Mouse (Mus musculus): ENCODE data around the gene Sirt3. TPM values are rescaled to one million over a fixed set of nuclear protein-coding genes. Genes with fewer than 3 reads are reported as not detected.
"Not testable (repeated sequence)": the region's sequence is repeated elsewhere in the genome, so short reads cannot be mapped to it uniquely, and the experiment has no call there.

Sirt3 gene
- polyA plus RNA-seq, 2 experiments = 14.0 to 14.7 TPM

DNA sequence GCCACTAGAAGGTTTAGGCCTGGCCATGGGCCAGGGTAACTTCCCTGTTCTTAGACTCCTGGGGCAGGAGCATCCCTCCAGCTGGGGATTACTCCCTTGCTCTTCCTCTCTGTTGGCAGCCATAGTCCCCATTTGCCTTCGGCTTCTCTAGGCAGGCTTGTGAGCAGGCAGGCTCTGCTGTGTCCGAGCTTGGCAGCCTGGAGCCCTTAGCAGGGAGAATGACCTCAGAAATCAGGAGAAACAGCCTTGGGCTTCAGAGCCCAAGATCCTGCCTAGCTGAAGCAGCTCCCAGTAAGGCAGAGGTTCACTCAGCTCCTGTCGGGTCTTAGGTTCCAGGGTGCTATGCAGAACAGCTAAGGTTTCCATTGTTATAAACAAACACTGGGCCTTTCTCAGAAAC is 17.0 kb upstream of the Sirt3 start:
- ATAC-seq (ENCODE audit: insufficient read depth) (no peak), DNase-seq (ENCODE audit: low read depth in 3 of 3, low spot score in 3 of 3) (no peak)
- H3K4me2 ChIP-seq (ENCODE audit: low read depth) = no peak overlapping the region
- no peaks in the 10 kb centered on the region for H3K4me1 ChIP-seq (replicated peaks; ENCODE audit: control insufficient read depth in 2 of 2, insufficient read depth in 2 of 2, low read length in 1 of 2)
- no peaks in the 10 kb centered on the region for H3K27me3 ChIP-seq (ENCODE audit: control insufficient read depth, insufficient read depth, low read length)
- TF ChIP-seq EP300 (IDR thresholded peaks at IDR 0.05; ENCODE audit: low read depth) = no peak
- H3K4me3 ChIP-seq (ENCODE audit: insufficient read depth in 1 of 2, low read depth in 2 of 2, low read length in 2 of 2) = no peak overlapping the region
- no peak overlapping the region for H3K27ac ChIP-seq
- H3K9me3 ChIP-seq (ENCODE audit: control insufficient read depth, low read length) = no peaks in the 10 kb centered on the region
- no peak overlapping the region for H3K9ac ChIP-seq (replicated peaks)
- peaks cover 9% of the 10 kb centered on the region for H3K36me3 ChIP-seq (replicated peaks; ENCODE audit: control insufficient read depth, insufficient read depth, low read depth)
- WGBS (ENCODE audit: insufficient replicate concordance) = 69% methylated on average over 3 of the region's 3 CpGs

DNA sequence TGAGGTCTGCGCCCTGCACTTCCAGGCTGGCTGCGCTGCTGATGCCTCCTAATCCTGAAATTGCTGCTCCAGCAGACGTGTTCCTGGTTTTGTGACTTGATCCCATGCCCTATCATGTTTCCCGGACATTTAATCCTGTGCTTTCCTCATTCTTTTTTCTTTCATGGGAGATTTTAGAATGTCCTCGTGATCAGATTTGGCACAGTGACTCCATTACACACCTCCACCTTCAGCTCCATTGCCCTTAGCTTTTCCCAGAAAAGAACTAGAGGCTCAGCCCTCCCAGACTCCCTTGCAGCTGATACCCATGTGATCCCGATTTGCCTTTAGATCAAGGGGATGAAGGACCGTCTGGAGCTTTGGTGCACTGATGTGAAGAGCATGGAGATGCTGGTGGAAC is 15.8 kb upstream of the Sirt3 start:
- DNase-seq (ENCODE audit: low read depth in 3 of 3, low spot score in 3 of 3) (no peak), ATAC-seq (ENCODE audit: insufficient read depth) (no peak)
- WGBS (ENCODE audit: insufficient replicate concordance) = 77% methylated on average over 7 of the region's 7 CpGs
- Histone ChIP-seq H3K27ac (no peak overlapping the region), H3K9ac (replicated peaks) (no peak overlapping the region), H3K4me3 (ENCODE audit: insufficient read depth in 1 of 2, low read depth in 2 of 2, low read length in 2 of 2) (no peak overlapping the region), H3K4me1 (replicated peaks; ENCODE audit: control insufficient read depth in 2 of 2, insufficient read depth in 2 of 2, low read length in 1 of 2) (no peaks in the 10 kb centered on the region), H3K36me3 (replicated peaks; ENCODE audit: control insufficient read depth, insufficient read depth, low read depth) (peaks cover 11% of the 10 kb centered on the region), H3K9me3 (ENCODE audit: control insufficient read depth, low read length) (no peaks in the 10 kb centered on the region), H3K4me2 (ENCODE audit: low read depth) (no peak overlapping the region), H3K27me3 (ENCODE audit: control insufficient read depth, insufficient read depth, low read length) (no peaks in the 10 kb centered on the region)
- TF ChIP-seq EP300 (IDR thresholded peaks at IDR 0.05; ENCODE audit: low read depth) = no peak
- no peak for TF ChIP-seq CTCF (IDR thresholded peaks at IDR 0.05; ENCODE audit: low read depth)

- Histone ChIP-seq H3K9ac (replicated peaks) (no peak overlapping the region), H3K4me2 (ENCODE audit: low read depth) (no peak overlapping the region), H3K9me3 (ENCODE audit: control insufficient read depth, low read length) (no peaks in the 10 kb centered on the region), H3K4me1 (replicated peaks; ENCODE audit: control insufficient read depth in 2 of 2, insufficient read depth in 2 of 2, low read length in 1 of 2) (no peaks in the 10 kb centered on the region), H3K27me3 (ENCODE audit: control insufficient read depth, insufficient read depth, low read length) (no peaks in the 10 kb centered on the region), H3K36me3 (replicated peaks; ENCODE audit: control insufficient read depth, insufficient read depth, low read depth) (peaks cover 27% of the 10 kb centered on the region), H3K27ac (no peak overlapping the region), H3K4me3 (ENCODE audit: insufficient read depth in 1 of 2, low read depth in 2 of 2, low read length in 2 of 2) (no peak overlapping the region)
- ATAC-seq (ENCODE audit: insufficient read depth) (no peak), DNase-seq (ENCODE audit: low read depth in 3 of 3, low spot score in 3 of 3) (no peak)
- TF ChIP-seq EP300 (IDR thresholded peaks at IDR 0.05; ENCODE audit: low read depth) (no peak), CTCF (IDR thresholded peaks at IDR 0.05; ENCODE audit: low read depth) (no peak)
- WGBS (ENCODE audit: insufficient replicate concordance) = 84% methylated on average over 3 of the region's 3 CpGs
Observed at GRCm38 (mm10) chr7:140894611-140895010, 12.5 kb upstream of the Sirt3 start.

DNA sequence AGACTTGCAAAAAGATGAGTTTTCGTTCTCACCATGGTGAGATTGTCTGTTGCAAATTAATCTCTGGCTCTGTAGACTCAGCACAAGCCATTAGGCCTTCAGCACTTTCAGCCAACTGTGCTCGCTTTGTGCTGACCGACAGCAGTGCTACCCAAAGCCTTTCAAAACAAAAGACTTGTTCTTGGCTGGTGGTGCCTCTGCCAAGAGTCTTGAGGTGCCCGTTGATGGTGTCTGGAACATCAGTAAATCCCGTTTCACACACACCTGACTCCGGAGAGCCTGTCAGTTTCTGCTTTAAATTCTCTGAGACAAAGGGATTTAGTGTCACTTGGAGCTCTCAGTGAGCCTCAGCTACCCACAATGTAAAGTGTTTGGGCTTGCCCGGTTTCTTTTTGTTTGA is 11.9 kb upstream of the Sirt3 start:
- DNase-seq (ENCODE audit: low read depth in 3 of 3, low spot score in 3 of 3) = no peak
- H3K27me3 ChIP-seq (ENCODE audit: control insufficient read depth, insufficient read depth, low read length) = no peaks in the 10 kb centered on the region
- no peak overlapping the region for H3K27ac ChIP-seq
- TF ChIP-seq CTCF (IDR thresholded peaks at IDR 0.05; ENCODE audit: low read depth) (no peak), EP300 (IDR thresholded peaks at IDR 0.05; ENCODE audit: low read depth) (no peak)
- H3K4me1 ChIP-seq (replicated peaks; ENCODE audit: control insufficient read depth in 2 of 2, insufficient read depth in 2 of 2, low read length in 1 of 2) = no peaks in the 10 kb centered on the region
- no peaks in the 10 kb centered on the region for H3K9me3 ChIP-seq (ENCODE audit: control insufficient read depth, low read length)
- H3K4me2 ChIP-seq (ENCODE audit: low read depth) = no peak overlapping the region
- 77% methylated on average over 7 of the region's 7 CpGs for WGBS (ENCODE audit: insufficient replicate concordance)
- no peak overlapping the region for H3K4me3 ChIP-seq (ENCODE audit: insufficient read depth in 1 of 2, low read depth in 2 of 2, low read length in 2 of 2)
- no peak overlapping the region for H3K9ac ChIP-seq (replicated peaks)
- no peak for ATAC-seq (ENCODE audit: insufficient read depth)
- peaks cover 33% of the 10 kb centered on the region for H3K36me3 ChIP-seq (replicated peaks; ENCODE audit: control insufficient read depth, insufficient read depth, low read depth)

- H3K4me1 ChIP-seq (replicated peaks; ENCODE audit: control insufficient read depth in 2 of 2, insufficient read depth in 2 of 2, low read length in 1 of 2); ATAC-seq (ENCODE audit: insufficient read depth): not testable (repeated sequence)
- 95% methylated on average over 16 of the region's 16 CpGs for WGBS (ENCODE audit: insufficient replicate concordance)
Observed at GRCm38 (mm10) chr7:140890636-140891035, 8.5 kb upstream of the Sirt3 start.

DNA sequence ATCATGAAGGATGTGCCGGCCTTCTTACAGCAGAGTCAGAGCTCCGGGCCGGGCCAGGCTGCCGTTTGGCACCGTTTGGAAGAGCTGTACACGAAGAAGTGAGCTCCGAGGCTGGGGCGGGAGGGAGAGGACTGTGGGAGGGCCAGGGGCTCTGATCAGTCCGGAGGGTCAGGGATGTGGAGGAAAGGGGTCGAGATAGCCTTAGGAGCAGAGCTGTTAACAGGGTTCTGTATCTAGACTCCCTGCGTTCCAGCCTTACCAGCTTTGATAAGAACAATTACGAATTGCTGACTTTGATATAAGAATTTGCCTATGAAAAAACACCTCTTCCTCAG is 327 bp upstream of the Sirt3 start:
- Histone ChIP-seq H3K27me3 (ENCODE audit: control insufficient read depth, insufficient read depth, low read length) (no peaks in the 10 kb centered on the region), H3K27ac (peak overlapping the region; percentile 64), H3K36me3 (replicated peaks; ENCODE audit: control insufficient read depth, insufficient read depth, low read depth) (peaks cover 21% of the 10 kb centered on the region), H3K4me1 (replicated peaks; ENCODE audit: control insufficient read depth in 2 of 2, insufficient read depth in 2 of 2, low read length in 1 of 2) (peaks cover 27 to 29% of the 10 kb centered on the region in 2 experiments), H3K9ac (replicated peaks) (peak overlapping the region; percentile 92), H3K4me3 (ENCODE audit: insufficient read depth in 1 of 2, low read depth in 2 of 2, low read length in 2 of 2) (peak overlapping the region; percentile 85 to 93), H3K4me2 (ENCODE audit: low read depth) (peak overlapping the region; percentile 92), H3K9me3 (ENCODE audit: control insufficient read depth, low read length) (no peaks in the 10 kb centered on the region)
- no peak for DNase-seq (ENCODE audit: low read depth in 3 of 3, low spot score in 3 of 3)
- peak; percentile 18 for ATAC-seq (ENCODE audit: insufficient read depth)
- under 1% methylated on average over 12 of the region's 12 CpGs for WGBS (ENCODE audit: insufficient replicate concordance)
- TF ChIP-seq EP300 (IDR thresholded peaks at IDR 0.05; ENCODE audit: low read depth) (no peak), CTCF (IDR thresholded peaks at IDR 0.05; ENCODE audit: low read depth) (no peak)

More at GRCm38 (mm10) chr7:140890636-140891035, 8.5 kb upstream of the Sirt3 start:
- peaks cover 58% of the 10 kb centered on the region for H3K36me3 ChIP-seq (replicated peaks; ENCODE audit: control insufficient read depth, insufficient read depth, low read depth)
- not testable (repeated sequence) for H3K4me3 ChIP-seq (ENCODE audit: insufficient read depth in 1 of 2, low read depth in 2 of 2, low read length in 2 of 2); H3K9me3 ChIP-seq (ENCODE audit: control insufficient read depth, low read length); H3K27ac ChIP-seq; H3K4me2 ChIP-seq (ENCODE audit: low read depth); H3K9ac ChIP-seq (replicated peaks); DNase-seq (ENCODE audit: low read depth in 3 of 3, low spot score in 3 of 3); H3K27me3 ChIP-seq (ENCODE audit: control insufficient read depth, insufficient read depth, low read length)
